Mouse (Mus musculus) midbrain, embryonic 10.5 days (tissue): ENCODE data around the gene Meis1. TPM values are rescaled to one million over a fixed set of nuclear protein-coding genes. Genes with fewer than 3 reads are reported as not detected.

Experiments used
- DNase-seq: peaks from one replicate; pipeline ENCODE4 v3.0.0-alpha.2; 2017; ENCODE audit warnings: low spot score
- H3K27ac ChIP-seq: fragments of 300-500 bp; sonication (generic); replicated peaks from 2 replicates; pipeline ENCODE4 v1.5.1; 2016; ENCODE audit warnings: mild to moderate bottlenecking
- H3K27me3 ChIP-seq: fragments of 300-500 bp; sonication (generic); 2 replicates; pipeline ENCODE4 v1.6.1; 2016; ENCODE audit warnings: low read depth, mild to moderate bottlenecking; ENCODE audit not compliant: poor library complexity, severe bottlenecking
- H3K36me3 ChIP-seq: fragments of 300-500 bp; sonication (generic); 2 replicates; pipeline ENCODE4 v1.6.1; 2016; ENCODE audit warnings: mild to moderate bottlenecking, moderate library complexity
- H3K4me1 ChIP-seq: fragments of 300-500 bp; sonication (generic); 2 replicates; pipeline ENCODE4 v1.6.1; 2016
- H3K4me3 ChIP-seq: fragments of 300-500 bp; sonication (generic); 2 replicates; pipeline ENCODE4 v1.5.1; 2016; ENCODE audit warnings: mild to moderate bottlenecking, moderate library complexity
- H3K9me3 ChIP-seq: fragments of 300-500 bp; sonication (generic); replicated peaks from 2 replicates; pipeline ENCODE4 v1.6.1; 2016; ENCODE audit warnings: mild to moderate bottlenecking
- WGBS: fragments of 180-500 bp; shearing (Covaris S2); methylation state at CpG from one replicate; pipeline ENCODE4 v1.1.7; 2016; 5-methylcytosine and 5-hydroxymethylcytosine counted together
- polyA plus RNA-seq: library from polyadenylated mRNA; unstranded; fragments of >200 nt; fragmentation: Nextera tagmentation; extraction: Ambion mirVana; gene quantifications from 2 replicates; pipeline ENCODE4 v1.2.1, GENCODE M21; 2016

Meis1 gene
- polyA plus RNA-seq, 1 experiment from 2014 or later = 48.0 TPM

GRCm38 (mm10) chr11:18897921-18898646, 120.7 kb downstream of the Meis1 start:
- Histone ChIP-seq H3K4me3 (no peak overlapping the region), H3K27ac (no peak overlapping the region), H3K4me1 (peaks cover 17% of the 10 kb centered on the region), H3K27me3 (no peaks in the 10 kb centered on the region), H3K9me3 (no peaks in the 10 kb centered on the region), H3K36me3 (no peaks in the 10 kb centered on the region)
- DNase-seq = no peak
- WGBS = 69% methylated on average over 7 of the region's 7 CpGs

- Histone ChIP-seq H3K27me3 (no peaks in the 10 kb centered on the region), H3K36me3 (no peaks in the 10 kb centered on the region), H3K27ac (no peak overlapping the region), H3K4me3 (no peak overlapping the region), H3K4me1 (peaks cover 15% of the 10 kb centered on the region), H3K9me3 (no peaks in the 10 kb centered on the region)
- WGBS = 95% methylated on average over 2 of the region's 2 CpGs
- DNase-seq = no peak
These were observed 121.5 kb downstream of the Meis1 start for GRCm38 (mm10) chr11:18897250-18897649.

GRCm38 (mm10) chr11:18892470-18892869, 126.3 kb downstream of the Meis1 start:
- Histone ChIP-seq H3K9me3 (no peaks in the 10 kb centered on the region), H3K4me1 (peaks cover 24% of the 10 kb centered on the region), H3K27me3 (peaks cover 13% of the 10 kb centered on the region), H3K36me3 (no peaks in the 10 kb centered on the region), H3K4me3 (no peak overlapping the region), H3K27ac (no peak overlapping the region)
- DNase-seq = no peak
- WGBS = 82% methylated on average over 2 of the region's 2 CpGs

- no peak overlapping the region for H3K4me3 ChIP-seq
- 6% methylated on average over 5 of the region's 5 CpGs for WGBS
- no peaks in the 10 kb centered on the region for H3K9me3 ChIP-seq
- no peak for DNase-seq
- H3K27ac ChIP-seq = no peak overlapping the region
- peaks cover 56% of the 10 kb centered on the region for H3K4me1 ChIP-seq
- H3K27me3 ChIP-seq = peaks cover 32% of the 10 kb centered on the region
- H3K36me3 ChIP-seq = no peaks in the 10 kb centered on the region
These were observed 129.6 kb downstream of the Meis1 start for GRCm38 (mm10) chr11:18889139-18889538.

- no peaks in the 10 kb centered on the region for H3K36me3 ChIP-seq
- H3K27me3 ChIP-seq = peaks cover 36% of the 10 kb centered on the region
- peaks cover 61% of the 10 kb centered on the region for H3K4me1 ChIP-seq
- no peak for DNase-seq
- WGBS = 77% methylated on average over 1 of the region's 1 CpGs
- H3K9me3 ChIP-seq = no peaks in the 10 kb centered on the region
- H3K4me3 ChIP-seq = no peak overlapping the region
- H3K27ac ChIP-seq = no peak overlapping the region
These were observed 130.1 kb downstream of the Meis1 start for GRCm38 (mm10) chr11:18888651-18889050.

GRCm38 (mm10) chr11:18885729-18886325, 133.0 kb downstream of the Meis1 start:
- H3K4me1 ChIP-seq = peaks cover 85% of the 10 kb centered on the region
- H3K4me3 ChIP-seq = peak overlapping the region; percentile 32
- peak overlapping the region; percentile 64 for H3K27ac ChIP-seq
- H3K27me3 ChIP-seq = peaks cover 49% of the 10 kb centered on the region
- WGBS = 9% methylated on average over 9 of the region's 9 CpGs
- H3K9me3 ChIP-seq = no peaks in the 10 kb centered on the region
- peaks cover 4% of the 10 kb centered on the region; the same call in 1 of the 2 replicates for H3K36me3 ChIP-seq
- peak; percentile 56 for DNase-seq

- 27% methylated on average over 6 of the region's 6 CpGs for WGBS
- H3K36me3 ChIP-seq = peaks cover 4% of the 10 kb centered on the region; the same call in 1 of the 2 replicates
- peak overlapping the region; percentile 32 for H3K4me3 ChIP-seq
- no peak for DNase-seq
- H3K27ac ChIP-seq = peak overlapping the region; percentile 64
- no peaks in the 10 kb centered on the region for H3K9me3 ChIP-seq
- H3K4me1 ChIP-seq = peaks cover 88% of the 10 kb centered on the region
- H3K27me3 ChIP-seq = peaks cover 50% of the 10 kb centered on the region
These were observed 133.6 kb downstream of the Meis1 start for GRCm38 (mm10) chr11:18885036-18885728.

GRCm38 (mm10) chr11:18883987-18884386, 134.8 kb downstream of the Meis1 start:
- DNase-seq = peak; percentile 17
- no peaks in the 10 kb centered on the region for H3K9me3 ChIP-seq
- H3K27ac ChIP-seq = peak overlapping the region; percentile 56; the same call in 1 of the 2 replicates
- H3K4me3 ChIP-seq = no peak overlapping the region
- 51% methylated on average over 3 of the region's 3 CpGs for WGBS
- H3K4me1 ChIP-seq = peaks cover 90% of the 10 kb centered on the region
- peaks cover 50% of the 10 kb centered on the region for H3K27me3 ChIP-seq
- H3K36me3 ChIP-seq = peaks cover 4% of the 10 kb centered on the region; the same call in 1 of the 2 replicates

GRCm38 (mm10) chr11:18883507-18883881, 135.3 kb downstream of the Meis1 start:
- Histone ChIP-seq H3K27me3 (peaks cover 48% of the 10 kb centered on the region), H3K4me3 (no peak overlapping the region), H3K9me3 (no peaks in the 10 kb centered on the region), H3K27ac (peak overlapping the region; percentile 56; the same call in 1 of the 2 replicates), H3K4me1 (peaks cover 90% of the 10 kb centered on the region), H3K36me3 (peaks cover 4% of the 10 kb centered on the region; the same call in 1 of the 2 replicates)
- DNase-seq = peak; percentile 37
- 34% methylated on average over 2 of the region's 2 CpGs for WGBS

- Histone ChIP-seq H3K27ac (peak overlapping the region; percentile 46), H3K36me3 (peaks cover 4% of the 10 kb centered on the region; the same call in 1 of the 2 replicates), H3K9me3 (no peaks in the 10 kb centered on the region), H3K27me3 (peaks cover 42% of the 10 kb centered on the region), H3K4me1 (peaks cover 90% of the 10 kb centered on the region), H3K4me3 (no peak overlapping the region)
- WGBS = 40% methylated on average over 3 of the region's 3 CpGs
- peak; percentile 30 for DNase-seq
These were observed 135.9 kb downstream of the Meis1 start for GRCm38 (mm10) chr11:18882747-18883506.

GRCm38 (mm10) chr11:18882315-18882714, 136.5 kb downstream of the Meis1 start:
- H3K4me3 ChIP-seq = no peak overlapping the region
- H3K4me1 ChIP-seq = peaks cover 88% of the 10 kb centered on the region
- DNase-seq = no peak
- H3K27ac ChIP-seq = peak overlapping the region; percentile 61
- peaks cover 36% of the 10 kb centered on the region for H3K27me3 ChIP-seq
- no peaks in the 10 kb centered on the region for H3K9me3 ChIP-seq
- 45% methylated on average over 5 of the region's 5 CpGs for WGBS
- peaks cover 4% of the 10 kb centered on the region; the same call in 1 of the 2 replicates for H3K36me3 ChIP-seq

- peaks cover 89% of the 10 kb centered on the region for H3K4me1 ChIP-seq
- H3K27me3 ChIP-seq = peaks cover 40% of the 10 kb centered on the region
- H3K4me3 ChIP-seq = no peak overlapping the region
- peaks cover 4% of the 10 kb centered on the region; the same call in 1 of the 2 replicates for H3K36me3 ChIP-seq
- DNase-seq = no peak
- H3K9me3 ChIP-seq = no peaks in the 10 kb centered on the region
- 55% methylated on average over 5 of the region's 5 CpGs for WGBS
- no peak overlapping the region for H3K27ac ChIP-seq
These were observed 138.0 kb downstream of the Meis1 start for GRCm38 (mm10) chr11:18880806-18881205.
